Mouse (Mus musculus) liver, embryonic 14.5 days (tissue): ENCODE measurements around the gene Esyt2.

Experiments
- CTCF ChIP-seq: IDR thresholded peaks from 2 replicates; pipeline ENCODE4 v1.5.1; 2016; ENCODE audit warnings: antibody characterized with exemption, low read depth, control low read depth
- EP300 ChIP-seq: IDR thresholded peaks from 2 replicates; pipeline ENCODE4 v1.6.1; 2016; ENCODE audit warnings: antibody characterized with exemption, low read depth

GRCm38 (mm10) chr12:116262555-116263341 lies 18.2 kb upstream of the Esyt2 start, which contains the start of gene Wdr60:
- no peak for TF ChIP-seq CTCF
- TF ChIP-seq EP300 = no peak
